Mouse (Mus musculus) bone marrow, adult 2 months (tissue): ENCODE measurements around the gene Gm2431.

ENCODE experiments used
- CTCF ChIP-seq: fragments of 200-500 bp; IDR thresholded peaks from 2 replicates; pipeline ENCODE4 v1.5.1; 2011; ENCODE audit warnings: low read length, control low read depth; ENCODE audit not compliant: control insufficient read depth, insufficient read depth
- POLR2A ChIP-seq: fragments of 200-500 bp; IDR thresholded peaks from 2 replicates; pipeline ENCODE4 v1.6.1; 2011; ENCODE audit warnings: low read depth, mild to moderate bottlenecking, control low read depth, low read length, borderline replicate concordance; ENCODE audit not compliant: control insufficient read depth

GRCm38 (mm10) chr7:142284023-142284591 lies 26.0 kb upstream of the Gm2431 start:
- TF ChIP-seq POLR2A (no peak), CTCF (no peak)
